Mouse (Mus musculus) neutrophil, adult 5-6 weeks (primary cell): Measurements from ENCODE around the gene Ngfr. TPM values are rescaled to one million over a fixed set of nuclear protein-coding genes. Genes with fewer than 3 reads are reported as not detected.

Source experiments
- ATAC-seq: fragments of 151-379, 151-347 bp; 2 replicates; pipeline ENCODE4 v1.8.0; 2017; ENCODE audit warnings: mild to moderate bottlenecking, moderate TSS enrichment; ENCODE audit not compliant: insufficient number of reproducible peaks, poor library complexity, low FRiP score, severe bottlenecking; ENCODE audit errors: extremely low read depth
- total RNA-seq: library from RNA; stranded (forward); fragments of 200-1000 nt; gene quantifications from 2 replicates; pipeline ENCODE4 v1.2.3, GENCODE M21; 2017

Gene Ngfr
- total RNA-seq, 1 experiment from 2014 or later, result 2.6 TPM

GRCm38 (mm10) chr11:95571755-95572154 is 15.8 kb downstream of the Ngfr start:
- no peak for ATAC-seq

DNA sequence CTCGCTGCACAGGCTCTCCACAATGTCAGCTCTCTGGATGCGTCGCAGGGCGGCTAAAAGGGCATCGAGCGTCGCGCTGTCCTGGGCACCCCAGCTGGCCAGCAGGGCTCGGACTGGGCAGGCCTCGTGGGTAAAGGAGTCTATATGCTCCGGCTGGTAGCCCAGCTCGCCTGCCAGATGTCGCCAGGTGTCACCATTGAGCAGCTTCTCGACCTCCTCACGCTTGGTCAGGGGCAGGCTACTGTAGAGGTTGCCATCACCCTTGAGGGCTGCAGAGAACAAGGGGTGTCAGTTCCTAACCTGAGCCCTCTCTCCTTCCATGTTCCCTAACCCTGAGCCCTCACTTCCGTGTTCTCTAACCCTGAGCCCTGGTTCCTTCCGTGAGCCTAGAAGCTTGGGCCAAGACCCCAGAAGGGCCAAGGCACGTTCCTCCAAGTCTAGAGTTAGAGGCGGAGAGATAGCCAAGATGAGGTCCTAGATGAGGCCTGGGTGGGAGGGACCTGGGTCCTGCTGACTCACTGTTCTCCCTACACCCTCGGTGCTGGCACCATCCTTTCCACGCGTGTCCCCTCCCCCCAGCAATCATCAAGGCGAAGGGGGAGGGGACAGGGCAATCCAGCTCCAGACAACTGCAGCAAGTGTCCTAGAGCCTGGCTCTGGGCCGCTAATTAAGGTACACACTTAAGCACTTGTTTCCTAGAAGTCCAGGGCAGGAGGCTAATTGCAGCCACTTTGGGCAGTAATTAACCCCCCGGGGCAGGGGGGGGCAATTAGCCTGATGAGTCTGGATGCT is 16.5 kb downstream of the Ngfr start:
- no peak for ATAC-seq

GRCm38 (mm10) chr11:95569908-95570307 is 17.6 kb downstream of the Ngfr start:
- no peak for ATAC-seq

DNA sequence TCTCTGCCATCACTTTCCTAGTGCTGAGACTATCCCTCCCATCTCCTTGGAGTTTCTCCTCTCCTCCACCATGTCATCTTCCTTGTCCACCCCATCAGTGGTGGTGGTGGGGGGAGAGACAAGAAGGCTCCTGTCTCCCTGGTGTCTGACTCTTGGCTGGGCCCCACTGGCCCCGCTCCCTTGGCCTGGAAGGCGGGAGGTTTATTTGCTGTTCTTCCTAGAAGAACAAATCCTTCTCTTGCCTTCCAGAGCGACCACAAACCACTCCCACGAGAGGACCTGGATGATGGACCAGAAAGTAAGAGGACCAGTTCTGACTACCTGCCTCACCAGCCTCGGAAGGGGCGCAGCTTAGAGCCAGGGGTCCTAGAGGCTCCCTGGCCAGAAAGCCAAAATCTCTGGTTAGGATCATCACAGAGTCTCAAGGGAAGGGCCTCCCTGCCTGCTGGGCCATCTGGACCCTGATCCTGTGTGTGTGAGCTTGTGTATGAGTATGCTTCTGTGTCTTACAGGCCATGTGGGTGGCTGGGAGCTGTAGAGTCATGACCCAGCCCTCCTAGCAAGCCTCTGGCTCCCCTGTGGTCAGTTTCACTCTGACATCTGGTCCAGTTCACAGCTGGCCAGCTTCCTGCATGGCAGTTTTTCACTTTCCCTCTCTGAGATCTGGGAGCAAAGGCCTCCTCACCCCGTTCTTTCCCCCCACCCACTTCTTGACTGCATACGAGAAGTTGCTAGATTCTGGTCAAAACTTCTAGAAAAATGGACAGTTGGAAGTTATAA is 19.4 kb downstream of the Ngfr start:
- no peak for ATAC-seq

DNA sequence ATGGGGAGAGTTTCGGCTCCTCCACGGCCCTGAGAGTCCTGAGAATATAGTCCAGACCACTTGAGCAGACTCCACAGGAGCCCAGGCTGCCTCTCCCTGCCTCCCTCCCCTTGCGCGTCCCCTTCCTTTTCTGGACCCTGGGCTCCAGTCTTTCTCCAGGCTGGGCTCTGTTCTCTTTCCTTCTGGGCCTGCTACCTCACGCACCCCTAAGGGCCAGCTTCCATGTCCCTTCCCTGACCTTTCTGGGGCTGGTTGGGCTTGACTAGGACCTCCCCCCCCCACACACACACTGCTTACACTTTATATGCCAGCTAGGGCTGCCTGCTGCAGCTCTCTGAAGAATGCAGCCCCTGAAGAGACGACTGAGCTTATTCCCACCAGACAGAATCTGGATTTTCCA is 20.2 kb downstream of the Ngfr start:
- ATAC-seq, result no peak

GRCm38 (mm10) chr11:95565327-95565726 is 22.2 kb downstream of the Ngfr start:
- no peak for ATAC-seq

GRCm38 (mm10) chr11:95563849-95564248 is 23.7 kb downstream of the Ngfr start:
- no peak for ATAC-seq

GRCm38 (mm10) chr11:95560773-95561172 is 26.8 kb downstream of the Ngfr start:
- no peak for ATAC-seq

DNA sequence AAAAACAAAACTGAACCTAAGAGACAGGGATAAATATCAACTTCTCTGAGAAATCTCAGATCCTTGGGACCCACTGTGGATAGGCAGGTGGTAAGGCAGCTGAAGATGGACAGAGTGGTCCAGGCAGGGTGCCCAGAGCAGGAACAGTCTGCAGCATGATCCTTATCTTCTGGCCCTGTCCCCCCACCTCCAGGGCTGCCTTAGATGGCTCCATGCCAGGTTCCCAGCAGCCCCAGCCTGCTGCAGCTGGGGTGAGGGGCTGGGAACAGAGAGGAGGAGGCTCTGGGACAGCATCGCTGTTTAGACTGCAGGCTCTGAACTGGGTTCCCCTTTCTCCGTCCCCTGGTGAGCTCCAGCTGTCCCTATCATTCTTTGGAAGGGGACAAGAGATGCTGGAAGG is 27.8 kb downstream of the Ngfr start:
- no peak for ATAC-seq

GRCm38 (mm10) chr11:95557719-95558118 is 29.8 kb downstream of the Ngfr start:
- no peak for ATAC-seq

GRCm38 (mm10) chr11:95557032-95557431 is 30.5 kb downstream of the Ngfr start:
- ATAC-seq, result no peak

DNA sequence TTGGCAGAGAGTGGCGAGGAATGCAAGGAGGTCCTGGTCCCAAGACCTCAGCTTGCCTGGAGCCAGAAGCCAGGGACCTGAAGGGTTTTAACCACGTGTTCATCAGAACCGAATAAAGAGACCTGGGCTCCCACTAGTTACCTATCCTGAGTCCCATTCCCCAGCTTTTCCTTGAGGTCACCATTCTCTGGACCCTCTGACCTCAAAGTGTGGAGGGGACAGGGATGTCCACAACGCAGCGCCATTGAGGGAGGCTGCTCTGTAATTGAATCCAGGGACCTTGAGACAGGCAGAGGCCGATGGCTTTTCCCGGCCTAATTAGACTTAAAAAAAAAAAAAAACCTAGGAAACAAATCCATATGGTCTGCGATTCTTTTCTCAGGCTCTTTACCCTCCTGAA is 32.3 kb downstream of the Ngfr start:
- no peak for ATAC-seq

- no peak for ATAC-seq
These were observed 37.1 kb downstream of the Ngfr start for GRCm38 (mm10) chr11:95550301-95551021.

DNA sequence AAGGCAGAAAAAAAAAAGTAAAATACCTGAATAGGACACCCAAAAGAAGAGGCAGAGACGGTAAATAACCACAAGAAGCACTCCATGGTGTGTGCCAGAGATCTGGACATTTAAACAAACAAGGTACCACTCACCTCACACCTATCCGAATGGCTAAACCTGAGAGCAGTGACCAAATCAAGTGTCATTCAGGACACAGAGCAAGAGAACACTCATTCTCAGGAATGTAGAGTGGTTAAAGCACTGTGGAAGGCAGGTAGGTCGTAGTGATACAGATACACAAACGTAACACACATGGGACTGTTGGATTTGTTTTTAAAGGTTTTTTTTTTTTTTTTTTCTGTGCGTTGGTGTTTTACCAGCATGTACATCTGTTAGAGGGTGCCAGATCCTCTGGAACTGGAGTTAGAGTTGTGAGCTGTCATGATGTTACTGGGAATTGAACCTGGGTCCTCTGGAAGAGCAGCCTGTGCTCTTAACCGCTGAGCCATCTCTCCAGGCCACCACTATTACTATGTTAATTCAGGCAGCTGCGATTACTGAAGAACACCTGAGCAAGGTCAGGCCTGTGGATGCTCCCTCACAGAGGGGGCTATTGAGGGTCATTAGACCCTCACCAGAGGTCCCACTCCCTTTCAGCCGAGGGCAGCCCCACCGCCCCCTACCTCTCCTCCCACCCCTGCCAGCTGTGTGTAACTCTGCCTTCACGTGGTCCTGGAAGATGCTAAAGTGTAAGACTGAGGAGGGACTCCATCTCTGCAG is 41.3 kb downstream of the Ngfr start:
- ATAC-seq, result no peak

GRCm38 (mm10) chr11:95544546-95545327 is 42.8 kb downstream of the Ngfr start:
- ATAC-seq, result no peak

DNA sequence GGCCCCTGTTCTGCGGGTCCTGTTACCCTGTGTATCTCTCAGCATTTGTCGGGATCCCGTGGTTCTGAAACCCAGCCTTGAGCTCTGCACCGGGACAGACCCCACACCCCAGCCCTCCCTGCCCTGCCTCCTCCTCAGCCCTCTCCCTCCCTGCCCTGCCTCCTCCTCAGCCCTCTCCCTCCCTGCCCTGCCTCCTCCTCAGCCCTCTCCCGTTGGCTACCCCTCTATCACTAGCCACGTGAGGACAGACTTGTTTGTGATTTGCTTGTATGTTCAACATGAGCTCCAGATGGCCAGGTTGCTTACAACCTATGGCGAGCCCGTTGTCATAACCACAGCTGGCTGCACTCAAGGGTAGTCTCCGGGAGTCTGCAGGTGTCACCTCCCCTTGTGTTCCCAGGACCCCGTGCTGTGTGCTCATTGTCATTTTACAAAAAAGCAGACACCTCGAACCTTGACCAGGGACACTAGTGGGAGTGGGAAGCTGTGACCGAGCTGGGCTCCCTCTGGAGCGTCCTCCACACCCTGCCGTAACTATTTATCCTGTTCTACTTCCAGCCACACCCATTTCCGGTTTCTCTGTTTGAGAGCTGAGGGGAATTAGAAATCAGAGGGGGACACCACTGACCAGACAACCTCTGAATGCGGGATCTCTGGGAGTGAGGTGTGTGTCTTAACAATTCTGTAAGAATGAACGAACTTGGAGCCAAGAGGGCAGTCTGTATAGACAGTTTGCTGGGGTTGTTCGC is 46.7 kb downstream of the Ngfr start:
- ATAC-seq, result no peak

GRCm38 (mm10) chr11:95538378-95539104 is 49.0 kb downstream of the Ngfr start:
- ATAC-seq, result no peak
